Mouse (Mus musculus) CH12.LX (cell line): ENCODE data around the gene Nmnat2. TPM values are rescaled to one million over a fixed set of nuclear protein-coding genes. Genes with fewer than 3 reads are reported as not detected.

Source experiments
- DNase-seq: peaks from one replicate; pipeline ENCODE4 v3.0.0-alpha.2; 2013; ENCODE audit errors: extremely low read depth
- H3K27ac ChIP-seq: 2 replicates; pipeline ENCODE4 v1.5.1; 2012; ENCODE audit warnings: low read depth, mild to moderate bottlenecking, control low read depth, moderate library complexity; ENCODE audit not compliant: insufficient read depth
- H3K27me3 ChIP-seq: replicated peaks from 2 replicates; pipeline ENCODE3; 2012; ENCODE audit warnings: inconsistent platforms
- H3K36me3 ChIP-seq, 2 experiments: replicated peaks in 1 of 2; 2 replicates each; pipeline versions ENCODE3 to v1.6.1; 2012; ENCODE audit warnings: inconsistent platforms in 1 of 2, low read length in 1 of 2, mild to moderate bottlenecking in 1 of 2, mixed read lengths in 1 of 2, moderate library complexity in 1 of 2; ENCODE audit not compliant: control insufficient read depth in 1 of 2, insufficient read depth in 1 of 2
- H3K4me1 ChIP-seq, 2 experiments: 2 replicates each; pipeline ENCODE4 v1.6.1; 2012; ENCODE audit warnings: inconsistent platforms in 1 of 2, moderate library complexity in 1 of 2; ENCODE audit not compliant: insufficient read depth in 2 of 2, control insufficient read depth in 1 of 2
- H3K4me2 ChIP-seq: 2 replicates; pipeline ENCODE4 v1.6.1; 2012; ENCODE audit warnings: low read depth, mild to moderate bottlenecking, control low read depth; ENCODE audit not compliant: poor library complexity, insufficient read depth, severe bottlenecking
- H3K4me3 ChIP-seq, 3 experiments: fragments of 150-350 bp in 1 of 3; sonication (generic) in 1 of 3; replicated peaks in 1 of 3; 2 replicates each; pipeline versions ENCODE3 to v1.5.1; 2011 to 2012; ENCODE audit warnings: low read depth in 2 of 3, low read length in 2 of 3, mild to moderate bottlenecking in 2 of 3, moderate library complexity in 2 of 3, control low read depth in 1 of 3, improper control_type of control experiment in 1 of 3, inconsistent platforms in 1 of 3, mixed read lengths in 1 of 3; ENCODE audit not compliant: poor library complexity in 1 of 3
- H3K79me2 ChIP-seq: replicated peaks from 2 replicates; pipeline ENCODE4 v1.6.1; 2012; ENCODE audit warnings: mild to moderate bottlenecking, moderate library complexity; ENCODE audit not compliant: control insufficient read depth, poor library complexity, insufficient read depth, severe bottlenecking; ENCODE audit errors: extremely low read depth
- H3K9ac ChIP-seq: 2 replicates; pipeline ENCODE4 v1.6.1; 2012; ENCODE audit warnings: low read depth, mild to moderate bottlenecking, control low read depth, moderate library complexity; ENCODE audit not compliant: insufficient read depth
- H3K9me3 ChIP-seq: replicated peaks from 2 replicates; pipeline ENCODE3; 2012; ENCODE audit warnings: low read length, inconsistent platforms, mixed read lengths
- CTCF ChIP-seq, 2 experiments: IDR thresholded peaks in 1 of 2; conservative IDR thresholded peaks in 1 of 2; 2 replicates each; pipeline ENCODE4 v1.5.1; 2011 to 2012; ENCODE audit warnings: low read depth in 2 of 2, low read length in 2 of 2, improper control_type of control experiment in 1 of 2, inconsistent platforms in 1 of 2, mild to moderate bottlenecking in 1 of 2, moderate library complexity in 1 of 2
- E2F4 ChIP-seq: IDR thresholded peaks from 2 replicates; pipeline ENCODE4 v1.6.1; 2011; ENCODE audit warnings: low read depth, low read length, improper control_type of control experiment; ENCODE audit not compliant: insufficient replicate concordance
- ETS1 ChIP-seq: conservative IDR thresholded peaks from 2 replicates; pipeline ENCODE4 v1.6.1; 2012; ENCODE audit warnings: low read depth, mild to moderate bottlenecking, inconsistent platforms, low read length, improper control_type of control experiment, moderate library complexity
- HCFC1 ChIP-seq: IDR thresholded peaks from 2 replicates; pipeline ENCODE4 v1.6.1; 2012; ENCODE audit warnings: low read depth, mild to moderate bottlenecking, inconsistent platforms, low read length, improper control_type of control experiment
- IRF4 ChIP-seq: IDR thresholded peaks from 2 replicates; pipeline ENCODE4 v1.6.1; 2014; ENCODE audit warnings: low read depth, mild to moderate bottlenecking, inconsistent platforms, low read length, improper control_type of control experiment
- JUND ChIP-seq: conservative IDR thresholded peaks from 2 replicates; pipeline ENCODE4 v1.6.1; 2011; ENCODE audit warnings: low read depth, low read length, improper control_type of control experiment
- MAFK ChIP-seq: IDR thresholded peaks from 2 replicates; pipeline ENCODE4 v1.6.1; 2011; ENCODE audit warnings: low read length, improper control_type of control experiment; ENCODE audit not compliant: insufficient replicate concordance
- MAZ ChIP-seq: IDR thresholded peaks from 2 replicates; pipeline ENCODE4 v1.6.1; 2012; ENCODE audit warnings: low read depth, mild to moderate bottlenecking, inconsistent platforms, low read length, improper control_type of control experiment, moderate library complexity
- MXI1 ChIP-seq: IDR thresholded peaks from 2 replicates; pipeline ENCODE4 v1.6.1; 2011; ENCODE audit warnings: mild to moderate bottlenecking, low read depth, low read length, improper control_type of control experiment
- MYC ChIP-seq: IDR thresholded peaks from 2 replicates; pipeline ENCODE4 v1.6.1; 2011; ENCODE audit warnings: low read depth, mild to moderate bottlenecking, improper control_type of control experiment, low read length
- NRF1 ChIP-seq: IDR thresholded peaks from 2 replicates; pipeline ENCODE4 v1.6.1; 2014; ENCODE audit warnings: low read depth, mild to moderate bottlenecking, inconsistent platforms, low read length, improper control_type of control experiment, moderate library complexity
- POLR2A ChIP-seq: IDR thresholded peaks from 2 replicates; pipeline ENCODE4 v1.6.1; 2011; ENCODE audit warnings: low read depth, mild to moderate bottlenecking, improper control_type of control experiment, low read length
- RAD21 ChIP-seq: IDR thresholded peaks from 2 replicates; pipeline ENCODE4 v1.6.1; 2011; ENCODE audit warnings: low read depth, mild to moderate bottlenecking, low read length, improper control_type of control experiment, moderate library complexity
- SIN3A ChIP-seq: IDR thresholded peaks from 2 replicates; pipeline ENCODE4 v1.6.1; 2012; ENCODE audit warnings: low read length, improper control_type of control experiment, inconsistent platforms
- SMC3 ChIP-seq: IDR thresholded peaks from 2 replicates; pipeline ENCODE4 v1.6.1; 2011; ENCODE audit warnings: low read depth, low read length, improper control_type of control experiment
- UBTF ChIP-seq: IDR thresholded peaks from 2 replicates; pipeline ENCODE4 v1.6.1; 2012; ENCODE audit warnings: low read depth, mild to moderate bottlenecking, inconsistent platforms, low read length, improper control_type of control experiment, moderate library complexity
- USF1 ChIP-seq: IDR thresholded peaks from 2 replicates; pipeline ENCODE4 v1.6.1; 2014; ENCODE audit warnings: low read depth, mild to moderate bottlenecking, inconsistent platforms, low read length, improper control_type of control experiment
- USF2 ChIP-seq: conservative IDR thresholded peaks from 2 replicates; pipeline ENCODE4 v1.6.1; 2011; ENCODE audit warnings: low read depth, low read length, improper control_type of control experiment
- ZC3H11A ChIP-seq: IDR thresholded peaks from 2 replicates; pipeline ENCODE4 v1.6.1; 2012; ENCODE audit warnings: low read depth, mild to moderate bottlenecking, inconsistent platforms, low read length, improper control_type of control experiment
- ZMIZ1 ChIP-seq: IDR thresholded peaks from 2 replicates; pipeline ENCODE4 v1.6.1; 2012; ENCODE audit warnings: low read depth, mild to moderate bottlenecking, inconsistent platforms, low read length, improper control_type of control experiment
- dilution Hi-C: fragments of 300-500 bp; cut with MboI; formaldehyde crosslinking; loops from 2 replicates; pipeline ENCODE4 v1.14.3; 2020; ENCODE audit warnings: low sequenced_read_pairs; ENCODE audit not compliant: extremely low pct_unique_long_range_greater_than_20kb, extremely low pct_ligation_motif_present
- in situ Hi-C: fragments of 300-500 bp; cut with MboI; formaldehyde crosslinking; loops from 3 replicates; pipeline ENCODE4 v1.14.3; 2019; ENCODE audit warnings: low sequenced_read_pairs, low pct_ligation_motif_present, low pct_unique_long_range_greater_than_20kb, mixed read lengths
- polyA plus RNA-seq: library from polyadenylated mRNA; unstranded; fragments of >175 nt; gene quantifications from 2 replicates; pipeline ENCODE4 v1.2.1, GENCODE M21; 2012; ENCODE audit warnings: low read depth; ENCODE audit not compliant: insufficient read length
- total RNA-seq, 2 experiments: library from RNA; depleted of rRNA; stranded (reverse); fragments of 300-350 nt in 1 of 2; fragments of >200 nt in 1 of 2; gene quantifications; 2 replicates each; pipeline ENCODE4 v1.2.3; 2012 to 2014

Gene Nmnat2
- total and polyA plus RNA-seq, 3 experiments: 0.04 to 0.09 (median 0.09) TPM

DNA sequence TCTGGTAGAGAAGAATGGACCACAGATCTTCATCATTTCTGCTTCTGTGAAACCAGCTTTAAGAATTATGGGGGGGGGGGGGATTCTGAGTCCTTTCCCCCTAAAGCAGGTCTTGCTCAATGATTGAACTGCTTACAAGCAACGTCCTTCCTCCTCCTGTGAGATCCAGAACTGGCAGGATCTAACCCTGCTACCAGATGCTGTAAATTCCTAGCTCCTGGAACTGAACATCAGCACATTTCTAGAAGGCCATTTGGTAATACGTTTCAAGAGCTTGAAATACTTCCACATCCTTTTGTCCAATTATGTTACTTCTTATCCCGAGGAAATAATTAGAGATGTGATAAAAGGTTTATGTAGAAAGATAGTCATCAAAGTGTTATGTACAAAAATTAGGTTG lies 155.0 kb downstream of the Nmnat2 start:
- Histone ChIP-seq H3K9me3 (no peaks in the 10 kb centered on the region), H3K36me3 (no peaks in the 10 kb centered on the region), H3K4me1 (peaks cover 0 to 2% of the 10 kb centered on the region in 2 experiments; a peak in 1 of 4 replicates), H3K4me3 (no peak overlapping the region), H3K27ac (no peak overlapping the region), H3K9ac (no peak overlapping the region), H3K4me2 (no peak overlapping the region), H3K79me2 (no peaks in the 10 kb centered on the region), H3K27me3 (no peaks in the 10 kb centered on the region)
- in situ Hi-C loops: loop anchor here (10.0 kb wide), 1 partner anchor 275 kb away; no protein-coding TSS in a partner anchor
- dilution Hi-C loops: no loop called here
- TF ChIP-seq NRF1: no peak
- TF ChIP-seq IRF4: no peak
- TF ChIP-seq HCFC1: no peak
- no peak for TF ChIP-seq CTCF (conservative IDR thresholded peaks at IDR 0.05 in 1 of 2, IDR thresholded peaks at IDR 0.05 in 1 of 2; ENCODE audit: low read depth in 2 of 2, low read length in 2 of 2)
- no peak for TF ChIP-seq E2F4
- TF ChIP-seq MAFK: no peak
- no peak for TF ChIP-seq UBTF
- no peak for TF ChIP-seq ETS1
- no peak for TF ChIP-seq USF1
- TF ChIP-seq ZMIZ1: no peak
- DNase-seq: no peak

DNA sequence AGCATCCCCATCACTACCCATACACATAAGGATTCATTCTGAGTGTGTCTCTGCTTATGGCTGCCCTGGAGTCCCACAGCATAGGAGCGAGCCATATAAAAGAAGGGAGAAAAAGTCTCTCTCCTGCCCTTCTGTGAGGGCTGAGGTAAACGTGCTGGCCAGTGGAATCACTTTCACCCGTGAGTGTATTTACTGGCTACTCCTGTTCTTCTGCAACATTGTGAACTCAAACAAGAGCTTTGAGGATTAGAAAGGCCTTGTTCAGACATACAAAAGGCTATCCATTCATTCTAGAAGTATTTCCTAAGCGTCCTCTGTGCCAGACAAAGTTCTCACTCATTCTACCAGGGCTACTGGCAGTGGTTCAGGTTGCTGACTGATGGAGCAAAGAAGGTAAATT lies 156.8 kb downstream of the Nmnat2 start:
- Histone ChIP-seq H3K4me3 (no peak overlapping the region), H3K27ac (no peak overlapping the region), H3K79me2 (no peaks in the 10 kb centered on the region), H3K4me1 (peaks cover 0 to 2% of the 10 kb centered on the region in 2 experiments; a peak in 1 of 4 replicates), H3K9ac (no peak overlapping the region), H3K4me2 (no peak overlapping the region), H3K36me3 (no peaks in the 10 kb centered on the region), H3K27me3 (no peaks in the 10 kb centered on the region), H3K9me3 (no peaks in the 10 kb centered on the region)
- TF ChIP-seq IRF4 (no peak), MAFK (no peak), ZC3H11A (no peak), MXI1 (no peak)
- DNase-seq: no peak
- in situ Hi-C loops: no loop called here
- dilution Hi-C loops: no loop called here

DNA sequence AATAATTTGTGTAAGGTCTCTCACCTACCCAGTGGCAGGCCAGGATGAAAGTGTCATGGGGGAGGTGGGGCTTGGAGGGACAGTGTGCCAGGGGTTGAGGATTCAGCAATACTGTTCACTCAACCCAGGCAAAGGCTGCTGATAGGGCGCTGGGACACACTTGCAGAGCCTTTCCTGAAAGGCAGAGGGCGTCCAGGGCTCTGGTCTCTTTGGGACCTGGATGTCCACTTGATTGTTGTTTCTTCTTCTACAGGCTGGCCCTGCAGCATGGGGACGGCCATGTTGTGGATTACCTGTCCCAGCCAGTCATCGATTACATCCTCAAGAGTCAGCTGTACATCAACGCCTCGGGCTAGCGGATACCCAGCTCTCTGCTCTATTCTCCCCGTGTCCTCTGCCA lies 160.5 kb downstream of the Nmnat2 start:
- in situ Hi-C loops (no loop called here), dilution Hi-C loops (no loop called here)
- Histone ChIP-seq H3K4me2 (no peak overlapping the region), H3K9ac (no peak overlapping the region), H3K4me3 (no peak overlapping the region), H3K36me3 (no peaks in the 10 kb centered on the region), H3K4me1 (no peaks in the 10 kb centered on the region), H3K9me3 (no peaks in the 10 kb centered on the region), H3K27me3 (no peaks in the 10 kb centered on the region), H3K79me2 (no peaks in the 10 kb centered on the region), H3K27ac (no peak overlapping the region)
- DNase-seq: no peak
- TF ChIP-seq CTCF (conservative IDR thresholded peaks at IDR 0.05 in 1 of 2, IDR thresholded peaks at IDR 0.05 in 1 of 2; ENCODE audit: low read depth in 2 of 2, low read length in 2 of 2) (peak in 1 of 2 experiments; percentile 44; a peak in 2 of 4 replicates), SMC3 (peak; percentile 49), RAD21 (peak; percentile 10), SIN3A (no peak), POLR2A (no peak), MYC (no peak), JUND (no peak), USF2 (no peak), MAZ (no peak)
